Mouse (Mus musculus) neutrophil, adult 59 days (primary cell): ENCODE data around the gene Vmn2r21. TPM values are rescaled to one million over a fixed set of nuclear protein-coding genes. Genes with fewer than 3 reads are reported as not detected.

Experiments
- total RNA-seq, 2 experiments: library from RNA; stranded (reverse); gene quantifications; 1 replicate in 1 of 2; 2 replicates in 1 of 2; pipeline ENCODE4 v1.2.4; 2023

The Vmn2r21 gene
- total RNA-seq = not detected

GRCm38 (mm10) chr6:123533306-123533705 is at the start of gene Vmn2r21:
Gene Vmn2r21 (minus strand): TSS chr6:123533406.

Other genes with a start within 250 kb of the Vmn2r21 start
- 100 to 1,000 TPM; 198 to 237 TPM for gene Clec4e, start 243.5 kb downstream of the Vmn2r21 start, total RNA-seq
- gene Vmn2r19, start 225.1 kb downstream of the Vmn2r21 start, total RNA-seq = not detected
- not detected for gene Vmn2r20, start 115.3 kb downstream of the Vmn2r21 start, total RNA-seq
- gene Vmn2r22, start 117.3 kb upstream of the Vmn2r21 start, total RNA-seq = not detected
- not detected for gene Vmn2r23, start 169.3 kb upstream of the Vmn2r21 start, total RNA-seq
- not detected for gene Vmn2r24, start 245.5 kb upstream of the Vmn2r21 start, total RNA-seq